Mouse (Mus musculus): ENCODE measurements around the gene Kat7. TPM values are rescaled to one million over a fixed set of nuclear protein-coding genes. Genes with fewer than 3 reads are reported as not detected.

Kat7 gene
- total RNA-seq, 2 experiments from 2014 or later, result 72.0 to 74.0 TPM

DNA sequence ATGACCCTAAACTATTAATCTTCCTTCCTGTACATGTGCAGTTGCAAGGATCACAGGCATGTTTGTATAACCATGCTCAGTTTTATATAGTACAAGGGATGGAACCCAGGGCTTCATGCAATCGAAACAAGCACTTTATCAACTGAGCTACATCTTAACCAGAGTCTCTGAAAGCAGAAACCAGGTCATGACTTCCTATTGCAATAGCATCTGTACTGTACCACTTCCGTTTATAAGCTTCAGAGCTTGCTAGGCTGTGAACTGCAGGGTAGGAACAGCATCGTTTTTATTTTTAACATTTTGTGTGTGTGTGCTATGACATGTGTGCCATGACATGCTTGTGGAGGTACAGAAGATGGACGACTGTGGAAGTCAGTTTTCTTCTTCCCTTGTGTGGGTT is 23.2 kb upstream of the Kat7 start:
- no peak for DNase-seq

DNA sequence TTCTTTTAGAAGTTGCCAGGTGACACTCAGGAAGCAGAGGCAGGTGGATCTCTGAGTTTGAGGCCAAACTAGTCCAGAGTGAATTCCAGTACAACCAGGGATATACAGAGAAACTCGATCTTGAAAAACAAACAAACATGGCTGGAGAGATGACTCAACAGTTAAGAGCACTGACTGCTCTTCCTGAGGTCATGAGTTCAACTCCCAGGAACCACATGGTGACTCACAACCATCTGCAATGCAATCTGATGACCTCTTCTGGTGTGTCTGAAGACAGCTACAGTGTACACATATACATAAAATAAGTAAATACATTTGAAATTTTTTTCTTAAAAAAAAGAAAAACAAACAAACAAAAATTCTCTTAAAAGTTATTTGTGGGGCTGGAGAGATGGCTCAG is 20.6 kb upstream of the Kat7 start:
- DNase-seq, result no peak

DNA sequence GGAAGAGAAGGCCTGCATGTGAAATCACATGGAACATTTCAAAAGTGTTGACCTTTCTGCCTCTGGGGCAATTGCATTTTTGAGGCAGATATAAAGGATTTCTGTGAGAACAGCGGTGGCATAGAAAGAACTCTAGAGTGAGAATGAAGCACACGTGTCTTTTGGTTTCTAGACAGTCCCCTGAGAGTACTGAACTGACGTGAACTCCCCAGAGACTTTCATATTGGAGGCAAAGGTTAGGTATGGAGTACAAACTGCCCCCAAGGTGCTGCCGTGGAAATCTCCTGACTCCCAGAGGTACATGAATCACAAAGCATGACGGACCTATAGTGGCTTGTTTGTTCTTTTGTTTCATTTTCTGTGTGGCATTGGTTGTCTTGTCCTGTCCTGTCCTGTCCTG is 18.6 kb upstream of the Kat7 start:
- DNase-seq, result no peak

DNA sequence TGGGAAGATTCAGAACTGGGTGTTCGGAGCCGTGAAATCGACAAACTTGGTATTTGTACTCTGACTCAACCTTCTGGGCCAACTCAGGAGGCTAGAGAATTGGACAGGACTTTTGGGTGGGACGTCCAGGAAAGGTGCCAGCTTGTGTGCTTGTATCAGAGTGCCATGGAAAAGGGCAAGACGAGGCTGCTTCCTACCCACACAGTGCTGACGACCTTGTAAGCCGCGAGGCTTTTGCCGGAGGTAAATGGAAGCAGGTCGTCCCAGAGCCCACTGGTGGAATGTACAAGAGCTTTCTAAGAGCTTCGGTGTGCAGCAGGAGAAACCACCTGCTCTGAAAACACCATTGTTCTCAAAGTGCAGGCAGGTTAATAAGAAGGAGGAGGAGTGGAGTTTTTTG is 16.2 kb upstream of the Kat7 start:
- DNase-seq, result no peak

DNA sequence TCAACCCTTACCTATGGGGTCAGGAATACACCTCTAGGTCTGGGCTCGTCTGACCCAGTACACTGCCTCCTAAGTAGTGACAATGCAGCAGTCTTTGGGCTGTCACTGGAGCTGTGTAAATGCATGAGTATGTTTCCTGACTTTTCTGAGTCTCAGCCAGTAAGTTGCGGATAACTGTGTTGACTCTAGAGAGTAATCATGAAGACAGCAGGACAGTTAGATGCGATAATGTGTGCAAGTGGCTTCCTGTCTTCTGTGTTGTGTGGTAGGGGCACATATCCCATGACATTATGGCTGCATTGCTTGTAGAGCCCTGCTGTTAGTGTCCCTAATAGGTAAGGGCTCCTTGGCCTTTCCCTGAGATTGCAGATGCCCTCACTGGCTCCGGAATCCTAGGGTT is 15.8 kb upstream of the Kat7 start:
- no peak for DNase-seq

DNA sequence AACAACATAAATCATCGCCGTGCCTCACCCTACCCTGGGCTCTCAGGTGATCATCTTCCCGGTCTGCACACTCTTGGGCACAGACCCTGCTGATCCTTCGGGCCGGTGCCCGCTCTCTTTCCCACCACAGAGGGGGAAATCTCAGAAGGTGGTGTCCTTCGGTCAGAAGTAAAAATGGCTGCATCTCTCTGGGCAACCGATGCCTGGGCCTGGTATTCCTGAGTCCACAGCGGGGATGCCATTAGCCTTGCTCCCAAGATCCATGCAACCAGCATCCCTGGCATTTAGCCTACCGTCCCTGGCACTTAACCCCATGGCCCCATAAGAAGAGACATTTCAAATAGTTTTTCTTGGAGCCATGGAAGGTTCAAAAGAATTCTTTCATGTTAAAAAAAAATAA is 14.1 kb upstream of the Kat7 start:
- DNase-seq, result no peak

DNA sequence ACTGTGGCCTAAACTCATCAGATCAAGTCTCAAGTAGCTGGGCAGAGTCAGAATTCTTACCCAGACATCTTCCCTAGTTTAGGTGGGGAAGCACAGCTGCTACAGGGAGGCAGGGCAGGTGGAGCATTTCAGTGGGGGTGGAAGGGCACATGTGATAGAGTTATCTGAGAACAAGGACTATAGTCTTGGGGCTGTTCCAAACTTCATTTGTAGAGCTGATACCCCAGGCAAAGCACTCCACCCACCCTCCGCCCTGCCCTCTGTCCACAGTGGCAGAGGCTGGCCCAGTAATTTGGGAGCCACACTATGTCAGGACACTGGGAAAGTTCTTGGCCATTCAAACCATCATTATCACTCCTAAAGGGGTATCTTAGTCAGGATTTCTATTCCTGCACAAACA is 10.0 kb upstream of the Kat7 start:
- no peak for DNase-seq

DNA sequence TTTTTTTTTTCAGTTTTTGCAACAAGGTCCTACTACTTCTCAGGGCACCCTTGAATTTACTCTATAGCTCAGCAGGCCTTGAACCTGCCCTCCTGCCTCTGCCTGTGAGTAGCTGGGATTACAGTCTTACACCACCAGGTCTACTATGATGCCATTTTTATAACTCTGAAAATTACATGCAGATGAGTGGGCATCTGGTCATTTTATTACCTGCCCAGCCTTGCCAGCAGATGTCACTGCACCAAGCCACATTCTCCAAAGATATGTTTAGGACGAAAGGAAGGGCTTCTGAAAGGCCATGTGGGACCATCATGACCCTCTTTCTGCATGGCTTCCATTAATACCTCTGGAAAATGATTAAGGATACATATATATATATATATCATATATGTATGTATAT is 9.5 kb upstream of the Kat7 start:
- DNase-seq, result no peak

DNA sequence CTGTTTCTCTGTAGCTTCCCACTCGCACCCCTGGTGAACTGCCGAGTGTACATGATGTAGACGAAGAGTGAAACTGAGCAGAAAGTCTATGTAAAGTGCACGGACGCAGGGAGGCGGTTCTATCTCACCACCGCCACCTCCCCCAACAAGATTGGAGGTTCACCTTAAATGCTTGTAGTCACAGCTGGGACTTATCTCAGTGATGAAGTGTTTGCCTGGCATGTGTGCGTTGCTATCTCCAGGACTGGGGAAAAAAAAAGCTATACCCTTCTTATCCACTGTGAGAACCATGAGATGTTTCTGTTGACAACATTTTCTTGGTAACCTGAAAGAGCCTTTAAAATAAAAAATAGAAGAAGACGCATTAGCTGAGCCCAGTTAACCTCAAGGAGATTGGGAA is 8.1 kb upstream of the Kat7 start:
- no peak for DNase-seq

DNA sequence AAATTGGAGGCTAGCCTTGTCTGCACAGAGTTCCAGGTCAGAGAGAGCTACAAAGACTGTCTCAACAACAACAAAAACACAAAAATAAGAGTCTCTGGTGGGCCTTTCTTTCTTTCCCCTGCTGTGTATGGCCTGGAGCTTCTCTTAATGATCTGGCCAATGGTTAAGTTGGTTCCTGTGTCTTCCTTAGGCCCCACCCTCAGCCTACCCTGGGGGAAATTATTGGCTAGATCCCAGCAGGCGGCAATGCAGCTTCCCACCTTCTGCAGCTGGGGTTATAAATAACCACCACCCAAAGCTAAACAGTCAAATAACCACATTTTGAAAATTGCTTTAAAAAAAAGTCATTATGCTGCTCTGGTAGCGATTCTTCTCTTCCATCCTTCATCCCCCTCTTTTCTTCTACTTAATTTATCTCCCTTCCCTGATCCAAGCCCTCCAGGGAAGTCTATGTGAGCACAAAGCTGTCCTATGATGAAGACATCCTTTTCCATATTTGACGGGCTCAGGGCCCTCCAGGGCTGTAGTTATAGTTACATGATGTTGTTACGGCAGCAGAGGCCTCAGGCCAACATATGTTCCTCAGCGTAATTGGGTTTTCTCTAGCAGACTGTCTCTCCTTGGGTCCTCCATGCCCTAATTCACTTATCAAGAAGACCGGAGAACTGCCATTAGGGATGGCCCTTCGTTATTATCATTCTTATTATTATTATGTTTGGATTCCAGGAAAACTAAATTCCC is 5.3 kb upstream of the Kat7 start:
- DNase-seq, result no peak

DNA sequence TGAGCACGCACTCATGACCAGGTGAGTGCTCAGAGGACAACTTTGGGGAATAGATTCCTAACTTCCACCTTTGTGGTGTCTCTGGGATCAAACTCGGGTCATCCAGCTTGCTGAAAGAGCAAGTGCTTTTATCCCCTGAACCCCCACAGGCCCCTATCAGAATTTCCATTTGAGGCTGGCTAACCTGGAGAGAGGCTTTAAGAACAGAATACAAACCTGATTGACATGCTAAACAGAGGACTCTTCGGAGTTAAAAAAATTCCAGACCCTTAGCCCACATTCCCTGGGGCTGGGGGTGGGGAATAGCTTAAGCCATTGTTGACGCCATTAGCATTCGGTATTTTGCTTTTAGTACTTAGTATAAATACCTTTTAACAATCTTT is 1.4 kb upstream of the Kat7 start:
- no peak for DNase-seq

DNA sequence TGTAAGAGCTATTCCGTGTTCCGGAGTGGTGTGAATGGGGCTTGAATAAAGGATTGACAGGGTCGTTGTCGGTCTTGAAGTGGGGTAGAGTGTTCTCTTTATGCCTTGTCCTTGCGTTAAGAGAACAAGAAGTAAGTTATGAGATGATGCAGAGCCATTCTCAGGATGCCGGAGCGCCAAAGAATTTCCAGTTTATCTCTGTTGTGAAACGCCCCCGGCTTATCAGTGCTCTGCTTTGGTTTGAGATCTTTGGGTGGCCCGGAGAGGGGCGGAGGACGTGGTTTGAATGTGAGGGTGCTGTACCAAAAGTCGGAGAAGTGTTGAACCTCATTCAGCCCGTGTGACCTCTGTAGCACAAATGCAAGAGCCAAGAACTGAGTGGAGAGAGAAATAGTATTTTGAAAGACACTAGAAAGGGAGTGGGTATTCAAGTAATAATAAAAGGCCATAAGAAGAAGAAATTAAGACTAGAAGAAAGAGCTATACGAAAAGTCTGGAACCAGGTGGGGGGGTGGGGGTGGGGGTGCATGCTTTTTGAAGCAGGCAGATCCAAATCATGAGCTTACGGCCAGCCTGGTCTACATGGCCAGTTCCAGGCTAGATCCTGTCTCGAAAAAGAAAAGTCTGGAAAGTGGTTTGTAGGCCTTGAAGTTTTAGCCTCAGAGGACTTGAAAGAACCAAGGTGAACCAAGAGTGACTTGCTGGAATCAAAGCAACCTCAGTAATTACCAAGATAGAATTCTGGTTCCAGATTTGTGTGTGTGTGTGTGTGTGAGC is 790 bp upstream of the Kat7 start:
- DNase-seq, result no peak

DNA sequence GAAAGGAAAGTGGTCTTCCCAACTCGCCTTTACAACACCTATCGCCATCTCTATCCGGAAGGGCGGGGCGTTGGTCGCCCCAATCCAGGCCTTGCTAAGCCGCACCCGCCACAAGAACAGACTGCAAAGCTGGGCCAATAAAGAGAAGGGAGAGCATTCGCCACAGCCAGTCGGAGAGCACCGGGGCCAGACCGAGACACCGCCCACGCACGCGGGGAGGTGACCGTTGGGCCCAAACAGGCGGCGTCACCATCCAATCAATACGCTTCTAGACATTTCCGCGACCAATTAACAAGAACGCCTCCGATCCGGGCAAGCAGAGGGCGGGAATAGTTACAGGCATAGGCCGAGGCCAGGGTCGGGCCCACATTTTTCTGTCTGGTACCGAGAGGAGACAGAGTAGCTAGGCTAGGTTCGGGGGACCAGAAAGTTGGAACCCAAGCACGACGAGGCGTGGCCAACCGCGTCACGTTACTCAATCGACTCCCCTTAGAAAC is 488 bp downstream of the Kat7 start:
- peak; percentile 95 to 97 for DNase-seq

DNA sequence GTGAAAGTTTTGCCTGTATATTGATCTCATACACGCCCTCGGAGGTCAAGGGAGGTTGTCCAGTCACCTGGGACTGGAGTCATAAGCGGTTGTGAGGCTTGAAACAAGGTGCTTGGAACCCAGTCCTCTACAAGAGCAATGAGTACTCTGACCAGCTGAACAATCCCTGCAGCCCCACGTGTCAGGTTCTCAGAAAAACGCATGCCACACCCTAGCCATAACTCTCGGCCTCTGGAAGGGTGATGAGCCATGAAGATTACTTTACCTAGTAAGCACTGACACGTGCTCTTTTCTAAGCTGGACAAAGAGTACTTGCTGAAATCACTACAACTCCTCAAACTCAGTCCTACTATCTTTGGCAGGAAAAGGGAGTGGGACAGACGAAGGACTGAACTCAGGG is 2.5 kb downstream of the Kat7 start:
- no peak for DNase-seq

DNA sequence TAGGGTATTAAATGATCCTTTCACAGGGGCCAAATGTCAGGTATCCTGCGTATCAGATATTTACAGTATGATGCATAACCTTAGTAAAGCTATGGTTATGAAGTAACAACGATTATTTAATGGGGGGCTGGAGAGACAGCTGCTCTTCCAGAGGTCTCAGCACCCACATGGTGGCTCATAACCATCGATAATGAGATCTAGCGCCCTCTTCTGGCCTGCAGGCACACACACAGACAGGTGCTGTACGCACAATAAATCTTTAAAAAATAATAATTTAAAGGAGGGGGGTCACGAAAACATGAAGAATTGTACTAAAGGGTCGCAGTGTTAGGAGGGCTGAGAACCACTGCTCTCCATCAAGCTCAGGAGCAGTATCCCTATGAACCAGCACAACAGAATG is 4.4 kb downstream of the Kat7 start:
- no peak for DNase-seq

DNA sequence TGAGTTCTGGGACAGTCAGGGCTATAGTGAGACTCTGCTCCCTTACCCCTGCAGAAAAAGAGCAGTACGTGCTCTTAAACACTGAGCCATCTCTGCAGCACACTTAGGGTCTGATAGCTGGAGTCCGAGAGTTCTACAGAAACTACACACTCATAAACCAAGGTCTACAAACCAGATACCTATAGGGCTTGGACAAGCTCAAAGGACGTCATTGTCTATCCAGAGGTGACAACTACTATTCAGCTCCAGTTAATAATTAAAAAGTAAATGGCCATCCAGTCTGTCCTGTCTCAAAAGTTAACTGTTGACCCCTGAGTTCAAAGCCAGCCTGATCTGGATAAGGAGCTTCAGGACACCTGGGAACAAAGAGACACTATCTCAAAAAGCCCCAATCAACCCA is 8.3 kb downstream of the Kat7 start:
- no peak for DNase-seq

DNA sequence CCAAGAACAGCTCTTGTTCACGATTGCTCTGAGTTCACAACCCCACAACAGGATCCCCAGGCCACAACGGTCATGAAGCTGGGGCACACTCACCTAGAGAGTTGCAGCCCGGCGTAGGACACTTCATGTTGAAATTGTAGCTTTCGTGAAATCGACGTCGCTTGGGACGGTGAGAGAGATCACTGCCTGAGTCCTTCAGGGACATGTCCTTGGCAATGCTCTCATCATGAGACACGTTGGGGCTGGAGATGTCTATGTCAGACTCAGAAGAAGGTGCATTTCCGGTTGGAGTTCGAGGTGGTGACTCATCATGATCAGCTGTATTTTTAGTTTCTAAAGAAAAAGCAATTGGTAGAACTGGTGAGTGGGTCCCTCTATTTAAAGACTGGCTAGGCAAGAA is 10.2 kb downstream of the Kat7 start:
- DNase-seq, result no peak

DNA sequence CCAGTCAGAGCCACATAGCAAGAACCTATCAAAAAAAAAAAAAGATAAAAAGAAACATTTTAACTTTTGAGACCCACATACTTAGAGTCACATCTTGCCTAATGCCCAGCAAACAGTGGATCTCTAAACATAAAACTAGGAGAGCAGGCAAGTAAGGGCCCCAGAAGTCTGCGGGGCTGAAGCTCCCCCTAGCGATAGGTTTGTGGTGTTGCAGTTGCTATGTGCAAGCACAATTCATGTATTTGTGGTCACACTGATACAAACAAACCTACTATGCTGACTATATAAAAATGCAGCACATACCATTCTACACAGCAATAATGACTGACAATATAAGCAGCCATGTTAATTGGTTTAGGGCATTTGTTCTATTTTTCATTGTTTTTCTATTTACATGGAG is 11.9 kb downstream of the Kat7 start:
- DNase-seq, result no peak

DNA sequence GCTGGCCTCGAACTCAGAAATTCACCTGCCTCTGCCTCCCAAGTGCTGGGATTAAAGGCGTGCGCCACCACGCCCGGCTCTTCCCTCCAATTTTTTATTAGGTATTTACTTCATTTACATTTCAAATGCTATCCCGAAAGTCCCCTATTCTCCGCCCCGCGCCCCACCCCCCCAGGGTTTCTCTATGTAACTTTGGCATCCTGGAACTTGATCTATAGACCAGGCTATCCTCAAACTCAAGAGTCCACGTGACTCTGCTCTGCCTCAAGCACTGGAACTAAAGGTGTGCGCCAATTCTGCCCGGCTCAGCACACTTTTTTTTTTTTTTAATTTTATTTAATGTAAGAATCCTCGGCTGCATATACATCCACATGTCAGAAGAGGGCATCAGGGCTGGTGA is 14.3 kb downstream of the Kat7 start:
- DNase-seq, result no peak

DNA sequence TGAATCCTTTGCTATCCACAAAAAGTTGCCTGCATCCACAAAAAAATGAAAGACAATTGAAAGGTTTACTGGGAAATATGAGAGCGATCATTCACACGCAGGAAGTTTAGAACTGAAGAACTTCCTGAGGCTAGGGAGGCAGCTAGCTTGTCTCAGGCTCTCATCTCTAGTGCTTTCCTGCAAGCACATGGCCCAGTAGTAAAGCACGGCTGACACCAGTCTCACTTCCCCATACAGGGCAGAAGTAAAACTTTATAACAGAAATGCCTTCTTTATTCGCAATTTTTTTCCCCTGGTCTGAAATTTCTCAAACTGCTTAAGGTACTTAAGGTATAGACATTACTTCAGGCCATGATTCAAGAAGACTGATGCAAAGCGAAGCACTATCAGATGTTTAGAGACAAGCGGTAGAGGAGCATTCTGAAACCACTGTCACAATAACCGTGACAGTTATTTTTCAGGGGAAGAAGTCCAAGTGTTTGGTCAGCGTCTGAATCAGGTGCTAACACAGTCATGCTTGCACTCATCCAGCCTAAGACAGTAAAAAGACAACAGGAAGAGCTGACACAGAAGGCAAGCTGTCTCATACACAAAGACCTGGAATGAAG is 16.9 kb downstream of the Kat7 start:
- no peak for DNase-seq

DNA sequence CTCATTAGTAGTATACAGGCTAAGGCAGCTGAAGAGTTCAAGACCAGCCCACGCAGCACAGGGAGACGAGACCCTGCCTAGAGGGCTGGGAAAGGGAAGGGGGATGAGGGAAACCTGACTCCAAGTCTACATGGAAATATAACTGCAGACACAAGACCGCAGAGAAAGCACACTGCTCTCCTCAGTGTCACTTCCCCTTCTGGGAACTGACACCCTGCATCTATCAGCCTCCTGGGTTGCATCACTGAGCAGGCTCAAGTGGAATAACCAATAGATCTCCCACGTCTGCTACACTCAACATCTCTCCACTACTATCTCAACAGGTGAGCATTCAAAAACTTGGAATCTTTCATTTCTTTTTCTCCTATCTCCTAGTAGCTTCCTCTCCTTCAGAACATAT is 18.0 kb downstream of the Kat7 start:
- DNase-seq, result no peak

DNA sequence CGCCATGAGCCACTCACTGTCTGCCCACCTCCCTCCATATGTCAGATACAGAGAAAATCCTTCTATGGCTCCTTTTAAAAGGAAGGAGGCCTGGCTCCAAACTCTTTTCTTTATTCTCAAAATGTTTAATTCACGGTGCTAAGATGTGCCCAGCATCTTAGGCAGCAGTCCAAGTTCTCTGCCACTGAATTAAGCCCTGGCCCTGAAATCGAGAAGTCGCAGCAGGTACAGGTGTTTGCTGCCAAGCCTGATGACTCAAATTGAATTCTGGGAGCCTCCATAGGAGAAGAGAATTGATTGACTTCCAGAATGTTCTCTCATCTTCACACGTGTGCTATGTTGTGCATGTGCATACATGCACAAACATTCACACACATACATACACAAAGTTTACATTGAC is 27.7 kb downstream of the Kat7 start:
- DNase-seq, result no peak

DNA sequence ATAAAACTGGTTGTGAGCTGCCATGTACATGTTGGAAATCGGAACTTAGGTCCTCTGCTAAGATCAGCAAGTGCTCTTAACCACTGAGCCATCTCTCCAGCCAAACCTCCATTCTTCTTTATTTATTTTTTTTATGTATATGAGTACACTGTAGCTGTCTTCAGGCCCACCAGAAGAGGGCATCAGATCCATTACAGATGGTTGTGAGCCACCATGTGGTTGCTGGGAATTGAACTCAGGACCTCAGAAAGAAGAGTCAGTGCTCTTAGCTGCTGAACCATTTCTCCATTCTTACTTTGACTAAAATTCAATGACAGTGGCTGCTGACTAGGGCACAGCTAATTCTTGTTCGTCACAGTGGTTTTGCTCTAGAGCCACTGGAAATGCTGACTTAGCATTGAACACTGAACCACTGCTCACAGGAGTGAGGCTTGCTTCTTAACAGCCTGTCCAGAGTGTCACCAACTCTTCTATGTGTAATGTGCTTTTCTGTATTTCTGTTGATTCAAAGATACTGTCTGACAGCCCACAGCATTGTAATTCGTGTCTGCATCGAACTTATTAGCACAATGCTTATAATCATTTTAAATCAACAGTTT is 30.9 kb downstream of the Kat7 start:
- no peak for DNase-seq
